Mouse (Mus musculus): ENCODE data around the gene Asap2. TPM values are rescaled to one million over a fixed set of nuclear protein-coding genes. Genes with fewer than 3 reads are reported as not detected.
"Not testable (repeated sequence)": the region's sequence is repeated elsewhere in the genome, so short reads cannot be mapped to it uniquely, and the experiment has no call there.

Asap2 gene
- polyA plus RNA-seq, 1 experiment: 5.6 TPM

DNA sequence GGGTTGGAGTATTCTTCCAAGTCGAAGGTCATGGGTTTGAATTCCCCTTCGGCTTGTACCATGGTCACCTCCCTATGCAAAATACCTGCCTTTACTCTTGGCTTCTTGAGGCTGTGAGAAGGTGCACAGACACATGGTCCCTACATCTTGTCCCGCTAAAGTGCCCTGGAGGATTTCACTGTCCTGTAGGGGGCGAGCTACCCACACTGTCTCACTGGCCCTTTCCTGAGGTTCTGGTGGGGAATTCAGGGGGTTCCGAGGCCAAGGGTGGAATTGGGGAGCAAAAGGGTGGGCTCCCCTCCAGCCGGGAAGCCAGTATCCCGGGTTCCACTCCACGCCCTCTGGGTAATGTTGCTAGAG, 120.8 kb downstream of the Asap2 start:
- TF ChIP-seq CTCF (IDR thresholded peaks at IDR 0.05; ENCODE audit: control insufficient read depth, insufficient read depth, insufficient read length): peak; percentile 30
- peak overlapping the region; percentile 48 for H3K4me3 ChIP-seq (ENCODE audit: insufficient read depth, poor library complexity, severe bottlenecking)
- not testable (repeated sequence) for H3K36me3 ChIP-seq (ENCODE audit: control insufficient read depth, insufficient read depth); H3ac ChIP-seq (ENCODE audit: control insufficient read depth, insufficient read length, low read depth); H3K27me3 ChIP-seq (ENCODE audit: control insufficient read depth, insufficient read depth, insufficient read length); H3K79me3 ChIP-seq (ENCODE audit: low read depth)
- peaks cover 24% of the 10 kb centered on the region for H3K79me2 ChIP-seq (ENCODE audit: control insufficient read depth, insufficient read depth)

DNA sequence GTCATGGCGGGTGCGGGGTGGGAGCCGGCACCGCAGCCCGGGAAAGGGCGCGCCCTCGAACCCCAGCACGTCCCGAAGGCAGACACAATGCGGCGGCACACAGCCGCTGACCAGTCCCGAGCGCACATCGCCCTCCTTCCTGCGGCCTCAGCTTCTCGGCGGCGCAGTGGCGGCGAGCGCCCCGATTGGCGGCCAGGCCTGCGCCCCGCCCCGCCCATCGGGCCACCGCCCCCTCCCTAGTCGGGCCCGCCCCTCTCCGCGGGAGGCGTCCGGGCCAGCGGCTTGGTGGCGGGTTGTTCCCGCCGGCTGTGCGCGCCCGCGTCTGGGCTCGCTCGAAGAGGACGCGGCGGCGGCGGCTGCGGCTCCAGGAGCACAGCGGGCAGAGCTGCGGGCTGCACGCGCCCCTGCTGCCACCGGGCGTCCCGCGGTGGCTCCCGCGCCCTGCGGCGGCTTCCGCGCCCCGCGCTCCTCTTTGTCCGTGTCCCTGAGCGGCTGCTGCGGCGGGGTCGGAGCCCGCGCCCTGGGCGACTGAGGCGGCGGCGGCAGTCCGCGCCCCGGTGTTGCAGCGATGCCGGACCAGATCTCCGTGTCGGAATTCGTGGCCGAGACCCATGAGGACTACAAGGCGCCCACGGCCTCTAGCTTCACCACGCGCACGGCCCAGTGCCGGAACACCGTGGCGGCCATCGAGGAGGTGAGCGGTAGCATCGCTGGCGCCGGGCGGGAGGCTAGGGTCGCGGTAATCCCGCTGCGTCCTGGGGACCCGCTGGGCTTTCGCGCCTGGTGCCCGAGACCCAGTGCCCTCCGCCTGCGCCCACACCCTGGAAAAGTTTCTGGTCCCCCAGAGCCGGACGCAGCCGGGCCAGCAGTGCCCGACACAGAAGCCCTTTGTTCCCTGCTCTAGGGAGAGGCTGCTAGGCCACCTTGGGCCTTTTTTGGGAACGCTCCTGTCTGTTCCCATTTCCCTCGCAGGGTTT, 121.5 kb downstream of the Asap2 start:
- H3K27me3 ChIP-seq (ENCODE audit: control insufficient read depth, insufficient read depth, insufficient read length): no peaks in the 10 kb centered on the region
- peaks cover 13% of the 10 kb centered on the region for H3K79me3 ChIP-seq (ENCODE audit: low read depth)
- peaks cover 24% of the 10 kb centered on the region for H3K79me2 ChIP-seq (ENCODE audit: control insufficient read depth, insufficient read depth)
- H3K36me3 ChIP-seq (ENCODE audit: control insufficient read depth, insufficient read depth): no peaks in the 10 kb centered on the region
- H3K4me3 ChIP-seq (ENCODE audit: insufficient read depth, poor library complexity, severe bottlenecking): peak overlapping the region; percentile 48
- H3ac ChIP-seq (ENCODE audit: control insufficient read depth, insufficient read length, low read depth): peak overlapping the region; percentile 51
- no peak for TF ChIP-seq CEBPB (IDR thresholded peaks at IDR 0.05; ENCODE audit: low read depth)
- TF ChIP-seq MYOD1 (IDR thresholded peaks at IDR 0.05; ENCODE audit: control insufficient read depth, insufficient read length, low read depth): no peak
- TF ChIP-seq MAX (IDR thresholded peaks at IDR 0.05): no peak
- no peak for TF ChIP-seq USF1 (IDR thresholded peaks at IDR 0.05; ENCODE audit: low read depth)
- TF ChIP-seq MYOG (IDR thresholded peaks at IDR 0.05; ENCODE audit: control insufficient read depth, extremely low read depth, insufficient read length): no peak
- TF ChIP-seq CTCF (IDR thresholded peaks at IDR 0.05; ENCODE audit: control insufficient read depth, insufficient read depth, insufficient read length): no peak
- TF ChIP-seq FOSL1 (IDR thresholded peaks at IDR 0.05; ENCODE audit: insufficient read depth, low read length, poor library complexity, severe bottlenecking): no peak

DNA sequence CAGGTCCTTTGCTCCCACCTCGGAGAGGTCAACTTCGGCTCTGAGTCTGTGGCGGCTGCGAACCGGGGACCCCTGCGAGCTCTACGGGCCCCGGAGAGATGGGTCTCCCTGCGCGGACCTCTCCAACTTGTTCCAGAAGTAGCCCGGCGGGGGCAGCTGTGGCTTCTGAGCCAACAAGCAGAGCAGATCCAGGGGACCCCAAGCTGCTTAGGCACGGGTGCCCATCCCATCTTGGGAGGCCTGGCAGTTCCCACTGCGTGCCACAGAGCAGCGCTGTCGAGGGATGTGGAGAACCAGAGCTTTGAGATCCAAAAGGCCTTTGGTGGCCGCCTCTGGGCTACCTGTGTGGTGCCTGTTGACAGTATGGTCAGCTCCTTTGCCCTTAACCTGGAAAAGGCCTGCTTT, 122.2 kb downstream of the Asap2 start:
- peak overlapping the region; percentile 48 for H3K4me3 ChIP-seq (ENCODE audit: insufficient read depth, poor library complexity, severe bottlenecking)
- peaks cover 27% of the 10 kb centered on the region for H3K79me2 ChIP-seq (ENCODE audit: control insufficient read depth, insufficient read depth)
- peak overlapping the region; percentile 30 for H3ac ChIP-seq (ENCODE audit: control insufficient read depth, insufficient read length, low read depth)
- TF ChIP-seq MAX (IDR thresholded peaks at IDR 0.05): no peak
- TF ChIP-seq CTCF (IDR thresholded peaks at IDR 0.05; ENCODE audit: control insufficient read depth, insufficient read depth, insufficient read length): peak; percentile 25
- no peaks in the 10 kb centered on the region for H3K27me3 ChIP-seq (ENCODE audit: control insufficient read depth, insufficient read depth, insufficient read length)
- no peaks in the 10 kb centered on the region for H3K36me3 ChIP-seq (ENCODE audit: control insufficient read depth, insufficient read depth)
- H3K79me3 ChIP-seq (ENCODE audit: low read depth): peaks cover 14% of the 10 kb centered on the region

GRCm38 (mm10) chr12:21119446-21119845, 129.2 kb downstream of the Asap2 start:
- H3K4me3 ChIP-seq (ENCODE audit: insufficient read depth, poor library complexity, severe bottlenecking): no peak overlapping the region
- H3K79me3 ChIP-seq (ENCODE audit: low read depth): peaks cover 49% of the 10 kb centered on the region
- H3K79me2 ChIP-seq (ENCODE audit: control insufficient read depth, insufficient read depth): peaks cover 74% of the 10 kb centered on the region
- H3K36me3 ChIP-seq (ENCODE audit: control insufficient read depth, insufficient read depth): no peaks in the 10 kb centered on the region
- no peak for TF ChIP-seq MYOD1 (IDR thresholded peaks at IDR 0.05; ENCODE audit: control insufficient read depth, insufficient read length, low read depth)
- TF ChIP-seq CEBPB (IDR thresholded peaks at IDR 0.05; ENCODE audit: low read depth): no peak
- H3K27me3 ChIP-seq (ENCODE audit: control insufficient read depth, insufficient read depth, insufficient read length): no peaks in the 10 kb centered on the region
- H3ac ChIP-seq (ENCODE audit: control insufficient read depth, insufficient read length, low read depth): no peak overlapping the region

DNA sequence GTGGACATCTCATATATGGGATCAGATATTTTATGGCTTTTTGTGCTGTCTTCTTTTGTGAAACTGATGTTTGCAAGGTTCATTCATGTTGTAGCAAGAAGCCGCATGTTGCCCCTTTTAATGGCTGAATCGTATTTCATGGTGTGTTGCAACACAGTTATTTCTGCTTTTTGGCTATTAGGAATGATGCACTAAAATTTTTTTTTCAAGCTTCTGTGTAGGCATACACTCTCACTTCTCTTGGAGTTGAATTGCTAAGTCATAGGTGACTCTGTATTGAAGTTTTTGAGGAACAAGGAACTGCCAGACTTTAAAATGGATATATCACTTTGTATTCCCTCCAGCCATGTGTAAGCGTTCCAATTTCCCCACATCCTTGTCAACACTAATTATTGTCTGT, 132.6 kb downstream of the Asap2 start:
- Histone ChIP-seq H3K4me3 (ENCODE audit: insufficient read depth, poor library complexity, severe bottlenecking) (no peak overlapping the region), H3K27me3 (ENCODE audit: control insufficient read depth, insufficient read depth, insufficient read length) (no peaks in the 10 kb centered on the region), H3K36me3 (ENCODE audit: control insufficient read depth, insufficient read depth) (no peaks in the 10 kb centered on the region), H3K79me3 (ENCODE audit: low read depth) (peaks cover 48% of the 10 kb centered on the region), H3K79me2 (ENCODE audit: control insufficient read depth, insufficient read depth) (peaks cover 94% of the 10 kb centered on the region), H3ac (ENCODE audit: control insufficient read depth, insufficient read length, low read depth) (no peak overlapping the region)
- no peak for TF ChIP-seq MYOG (IDR thresholded peaks at IDR 0.05; ENCODE audit: control insufficient read depth, extremely low read depth, insufficient read length)
- TF ChIP-seq CTCF (IDR thresholded peaks at IDR 0.05; ENCODE audit: control insufficient read depth, insufficient read depth, insufficient read length): no peak
- no peak for TF ChIP-seq MAX (IDR thresholded peaks at IDR 0.05)
- no peak for TF ChIP-seq CEBPB (IDR thresholded peaks at IDR 0.05; ENCODE audit: low read depth)
- TF ChIP-seq USF1 (IDR thresholded peaks at IDR 0.05; ENCODE audit: low read depth): no peak
- no peak for TF ChIP-seq FOSL1 (IDR thresholded peaks at IDR 0.05; ENCODE audit: insufficient read depth, low read length, poor library complexity, severe bottlenecking)
- no peak for TF ChIP-seq MYOD1 (IDR thresholded peaks at IDR 0.05; ENCODE audit: control insufficient read depth, insufficient read length, low read depth)

DNA sequence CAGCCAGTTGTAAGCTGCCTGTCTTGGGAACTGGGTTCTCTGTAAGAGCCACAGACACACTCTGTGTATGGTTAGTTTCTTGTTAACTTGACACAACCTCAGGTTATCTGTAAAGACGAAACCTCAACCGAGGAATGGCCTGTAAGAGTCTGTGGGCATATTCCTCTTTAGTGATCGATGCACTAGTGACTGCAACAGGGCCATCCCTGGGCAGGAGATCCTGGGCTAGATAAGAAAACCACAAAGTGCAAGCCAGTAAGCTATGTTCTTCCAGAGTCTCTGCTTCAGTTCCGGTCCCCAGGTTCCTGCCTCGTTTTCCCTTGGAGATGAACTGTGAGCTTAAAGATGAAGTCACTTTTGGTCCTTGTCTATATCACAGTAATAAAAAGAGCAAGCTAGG, 133.4 kb downstream of the Asap2 start:
- Histone ChIP-seq H3ac (ENCODE audit: control insufficient read depth, insufficient read length, low read depth) (no peak overlapping the region), H3K36me3 (ENCODE audit: control insufficient read depth, insufficient read depth) (no peaks in the 10 kb centered on the region), H3K79me3 (ENCODE audit: low read depth) (peaks cover 49% of the 10 kb centered on the region), H3K27me3 (ENCODE audit: control insufficient read depth, insufficient read depth, insufficient read length) (no peaks in the 10 kb centered on the region), H3K79me2 (ENCODE audit: control insufficient read depth, insufficient read depth) (peaks cover 94% of the 10 kb centered on the region), H3K4me3 (ENCODE audit: insufficient read depth, poor library complexity, severe bottlenecking) (no peak overlapping the region)
- no peak for TF ChIP-seq USF1 (IDR thresholded peaks at IDR 0.05; ENCODE audit: low read depth)
- TF ChIP-seq MYOD1 (IDR thresholded peaks at IDR 0.05; ENCODE audit: control insufficient read depth, insufficient read length, low read depth): no peak
- no peak for TF ChIP-seq CEBPB (IDR thresholded peaks at IDR 0.05; ENCODE audit: low read depth)
- TF ChIP-seq MAX (IDR thresholded peaks at IDR 0.05): no peak
- no peak for TF ChIP-seq CTCF (IDR thresholded peaks at IDR 0.05; ENCODE audit: control insufficient read depth, insufficient read depth, insufficient read length)
- no peak for TF ChIP-seq FOSL1 (IDR thresholded peaks at IDR 0.05; ENCODE audit: insufficient read depth, low read length, poor library complexity, severe bottlenecking)
- TF ChIP-seq MYOG (IDR thresholded peaks at IDR 0.05; ENCODE audit: control insufficient read depth, extremely low read depth, insufficient read length): no peak

Measured in C2C12 (cell line).